Mouse (Mus musculus): Measurements from ENCODE around the gene Ephb1.

Ephb1 gene

GRCm38 (mm10) chr9:102305432-102306100 lies 48.9 kb downstream of the Ephb1 start:
- no peak for DNase-seq (ENCODE audit: low spot score)

GRCm38 (mm10) chr9:102304796-102305195 lies 49.7 kb downstream of the Ephb1 start:
- no peak for DNase-seq (ENCODE audit: low spot score)

- no peak for DNase-seq (ENCODE audit: low spot score)
Observed at GRCm38 (mm10) chr9:102303882-102304281, 50.6 kb downstream of the Ephb1 start.

- no peak for DNase-seq (ENCODE audit: low spot score)
Observed at GRCm38 (mm10) chr9:102300985-102301384, 53.5 kb downstream of the Ephb1 start.

- no peak for DNase-seq (ENCODE audit: low spot score)
Observed at GRCm38 (mm10) chr9:102298741-102299140, 55.8 kb downstream of the Ephb1 start.

- no peak for DNase-seq (ENCODE audit: low spot score)
Observed at GRCm38 (mm10) chr9:102297986-102298385, 56.5 kb downstream of the Ephb1 start.

GRCm38 (mm10) chr9:102297176-102297575 lies 57.3 kb downstream of the Ephb1 start:
- no peak for DNase-seq (ENCODE audit: low spot score)

GRCm38 (mm10) chr9:102293605-102294004 lies 60.9 kb downstream of the Ephb1 start:
- no peak for DNase-seq (ENCODE audit: low spot score)

GRCm38 (mm10) chr9:102291230-102291629 lies 63.3 kb downstream of the Ephb1 start:
- no peak for DNase-seq (ENCODE audit: low spot score)

GRCm38 (mm10) chr9:102288356-102288755 lies 66.1 kb downstream of the Ephb1 start:
- DNase-seq (ENCODE audit: low spot score) = no peak

GRCm38 (mm10) chr9:102275931-102276330 lies 78.6 kb downstream of the Ephb1 start:
- no peak for DNase-seq (ENCODE audit: low spot score)

GRCm38 (mm10) chr9:102274016-102274415 lies 80.5 kb downstream of the Ephb1 start:
- DNase-seq (ENCODE audit: low spot score) = no peak

- DNase-seq (ENCODE audit: low spot score) = no peak
Observed at GRCm38 (mm10) chr9:102273469-102273808, 81.1 kb downstream of the Ephb1 start.

- DNase-seq (ENCODE audit: low spot score) = no peak
Observed at GRCm38 (mm10) chr9:102272731-102273468, 81.6 kb downstream of the Ephb1 start.

GRCm38 (mm10) chr9:102270496-102270895 lies 84.0 kb downstream of the Ephb1 start:
- no peak for DNase-seq (ENCODE audit: low spot score)

- DNase-seq (ENCODE audit: low spot score) = no peak
Observed at GRCm38 (mm10) chr9:102267311-102268027, 87.0 kb downstream of the Ephb1 start.

- DNase-seq (ENCODE audit: low spot score) = no peak
Observed at GRCm38 (mm10) chr9:102263760-102264159, 90.7 kb downstream of the Ephb1 start.

GRCm38 (mm10) chr9:102262100-102262501 lies 92.4 kb downstream of the Ephb1 start:
- no peak for DNase-seq (ENCODE audit: low spot score)

GRCm38 (mm10) chr9:102261511-102261910 lies 93.0 kb downstream of the Ephb1 start:
- DNase-seq (ENCODE audit: low spot score) = no peak

- DNase-seq (ENCODE audit: low spot score) = no peak
Observed at GRCm38 (mm10) chr9:102256407-102256806, 98.1 kb downstream of the Ephb1 start.

- DNase-seq (ENCODE audit: low spot score) = no peak
Observed at GRCm38 (mm10) chr9:102255803-102256202, 98.7 kb downstream of the Ephb1 start.

- DNase-seq (ENCODE audit: low spot score) = no peak
Observed at GRCm38 (mm10) chr9:102249124-102249816, 105.2 kb downstream of the Ephb1 start.

All from spleen, adult 12 weeks (tissue).